ENCODE assay signal across 8 mouse cellular contexts in the genomic region with DNA sequence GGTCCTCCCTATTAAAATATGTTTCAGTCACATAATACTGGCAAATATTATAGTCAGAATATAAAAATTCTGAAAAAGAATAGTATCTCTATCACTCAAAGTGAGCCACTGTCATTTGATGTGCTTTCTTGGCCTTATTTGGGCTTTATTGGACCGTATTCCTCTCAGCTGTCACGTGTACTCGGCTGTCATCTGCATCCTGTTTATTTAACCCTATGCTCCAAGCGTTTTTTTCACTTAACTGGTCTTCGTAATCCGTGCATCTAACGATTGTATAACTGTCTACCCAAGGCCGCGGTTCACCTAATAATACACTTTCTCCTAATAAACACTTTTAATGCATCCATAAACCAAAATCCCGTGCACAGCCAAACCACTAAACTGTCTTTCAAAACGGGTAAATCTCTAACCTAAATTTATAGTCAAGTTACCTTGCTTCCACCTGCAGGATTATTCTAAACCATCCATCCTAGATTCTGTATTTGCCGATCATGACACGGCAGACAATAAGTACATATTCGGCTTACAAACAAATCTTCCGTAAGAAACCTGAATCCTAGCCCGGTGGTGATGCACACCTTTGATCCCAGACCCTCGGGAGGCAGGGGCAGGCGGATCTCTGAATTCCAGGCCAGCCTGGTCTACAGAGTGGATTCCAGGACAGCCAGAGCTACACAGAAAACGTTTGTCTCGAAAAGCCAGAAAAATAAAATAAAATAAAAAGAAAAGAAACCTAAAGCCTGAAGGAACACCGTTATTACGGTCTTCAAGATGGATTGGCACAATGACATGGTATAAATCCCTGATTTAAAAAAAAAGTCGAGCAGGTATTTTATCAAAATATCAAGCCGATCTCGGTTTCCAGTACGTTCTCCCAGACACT. TPM values are rescaled to one million over a fixed set of nuclear protein-coding genes. Genes with fewer than 3 reads are reported as not detected.
DNase-seq lines count a peak whose midpoint lies in the region; ATAC-seq lines count a peak whose summit lies in the region.

No protein-coding gene starts in this region.

- peak; percentile 6 for DNase-seq in 3T3-L1 (ENCODE audit: low read depth, low spot score)
- peak; percentile 23 for DNase-seq in CD4-positive helper T cell, adult 2 months (ENCODE audit: low read depth, low spot score)
- DNase-seq in kidney, postnatal 14 days = peak; percentile 40
- DNase-seq in midbrain, embryonic 14.5 days = peak; percentile 17
- DNase-seq in right cerebral cortex, postnatal 10 days (ENCODE audit: low spot score in 2 of 2) = no peak
- no peak for DNase-seq in spleen, adult 18-20 months
- DNase-seq in testis, postnatal 14 days (ENCODE audit: low spot score) = no peak

- H3K27me3 ChIP-seq in forebrain, embryonic 15.5 days = no peaks in the 10 kb centered on the region
- no peaks in the 10 kb centered on the region for H3K27me3 ChIP-seq in midbrain, embryonic 14.5 days (ENCODE audit: control insufficient read depth, insufficient read depth, low read length)

- 39% methylated on average over 26 of the region's 26 CpGs for WGBS in forebrain, embryonic 15.5 days
- WGBS in midbrain, embryonic 14.5 days = 45% methylated on average over 26 of the region's 26 CpGs

- H3K4me1 ChIP-seq in forebrain, embryonic 15.5 days = peaks cover 24% of the 10 kb centered on the region
- H3K4me1 ChIP-seq in midbrain, embryonic 14.5 days (ENCODE audit: control insufficient read depth, insufficient read depth, low read length) = peaks cover 16% of the 10 kb centered on the region

- ATAC-seq in forebrain, embryonic 15.5 days (replicated peaks) = no peak
- ATAC-seq in midbrain, embryonic 14.5 days (ENCODE audit: low FRiP score, low TSS enrichment) = no peak

- no peaks in the 10 kb centered on the region for H3K9me3 ChIP-seq in forebrain, embryonic 15.5 days
- no peaks in the 10 kb centered on the region for H3K9me3 ChIP-seq in midbrain, embryonic 14.5 days (ENCODE audit: control insufficient read depth, low read length)

- H3K4me2 ChIP-seq in forebrain, embryonic 15.5 days (replicated peaks) = peak overlapping the region; percentile 69
- H3K4me2 ChIP-seq in midbrain, embryonic 14.5 days (ENCODE audit: low read length) = peak overlapping the region; percentile 77

- H3K36me3 ChIP-seq in forebrain, embryonic 15.5 days = peaks cover 3% of the 10 kb centered on the region; the same call in 1 of the 2 replicates
- H3K36me3 ChIP-seq in midbrain, embryonic 14.5 days (ENCODE audit: control insufficient read depth, insufficient read depth, low read length) = 0 out of 2 replicates have a peak, but pooled peaks cover 8% of the 10 kb centered on the region

- H3K27ac ChIP-seq in forebrain, embryonic 15.5 days (replicated peaks) = peak overlapping the region; percentile 93
- H3K27ac ChIP-seq in midbrain, embryonic 14.5 days (replicated peaks; ENCODE audit: low read depth, low read length) = peak overlapping the region; percentile 98

- H3K4me3 ChIP-seq in forebrain, embryonic 15.5 days = peak overlapping the region; percentile 84
- H3K4me3 ChIP-seq in midbrain, embryonic 14.5 days (replicated peaks; ENCODE audit: low read depth, low read length) = peak overlapping the region; percentile 89

- peak overlapping the region; percentile 96 for H3K9ac ChIP-seq in forebrain, embryonic 15.5 days (replicated peaks)
- H3K9ac ChIP-seq in midbrain, embryonic 14.5 days (replicated peaks; ENCODE audit: low read length) = peak overlapping the region; percentile 95

RNA-seq across cellular contexts. Expression of a gene that starts 1.7 kb away (rescaled TPM):
- 87.5 and 96.2 TPM in 2 replicates for polyA plus RNA-seq in forebrain, embryonic 15.5 days (2015; fragmentation: Nextera tagmentation; extraction: Ambion mirVana)
- 113 and 122 TPM in 2 replicates for polyA plus RNA-seq in midbrain, embryonic 14.5 days (2014; fragmentation: Nextera tagmentation; extraction: Ambion mirVana)

RNA-seq across cellular contexts. Expression of a gene that starts 54.5 kb away (rescaled TPM):
- polyA plus RNA-seq in forebrain, embryonic 15.5 days (2015; fragmentation: Nextera tagmentation; extraction: Ambion mirVana) = 108 and 113 TPM in 2 replicates
- 99.1 and 114 TPM in 2 replicates for polyA plus RNA-seq in midbrain, embryonic 14.5 days (2014; fragmentation: Nextera tagmentation; extraction: Ambion mirVana)

RNA-seq across cellular contexts. Expression of a gene that starts 58.8 kb away (rescaled TPM):
- 53.5 and 56.5 TPM in 2 replicates for polyA plus RNA-seq in forebrain, embryonic 15.5 days (2015; fragmentation: Nextera tagmentation; extraction: Ambion mirVana)
- polyA plus RNA-seq in midbrain, embryonic 14.5 days (2014; fragmentation: Nextera tagmentation; extraction: Ambion mirVana) = 50.8 and 72.4 TPM in 2 replicates

Comparison
In these comparisons a context has a peak if more than half of its experiments do, and no peak if none do; other contexts are left out.
1. DNase-seq: peak in 3T3-L1 (single experiment), CD4-positive helper T cell, adult 2 months (single experiment), kidney, postnatal 14 days (single experiment) and midbrain, embryonic 14.5 days (single experiment); none in right cerebral cortex, postnatal 10 days (0 of 2), spleen, adult 18-20 months (0 of 2) and testis, postnatal 14 days (single experiment).